Mouse (Mus musculus): Measurements from ENCODE around the gene Ints1.

GRCm38 (mm10) chr5:139726186-139726585 is 49.3 kb downstream of the Ints1 start:
- TF ChIP-seq TCF12 (IDR thresholded peaks at IDR 0.05; ENCODE audit: low read depth, low read length): no peak
- TF ChIP-seq ETS1 (IDR thresholded peaks at IDR 0.05; ENCODE audit: low read depth, low read length): no peak
- no peak for TF ChIP-seq POLR2A (IDR thresholded peaks at IDR 0.05; ENCODE audit: control insufficient read depth in 1 of 2, insufficient read depth in 1 of 2, low read depth in 1 of 2, low read length in 2 of 2, poor library complexity in 1 of 2)
- no peak for TF ChIP-seq CHD2 (IDR thresholded peaks at IDR 0.05; ENCODE audit: low read length)
- no peak for TF ChIP-seq JUND (IDR thresholded peaks at IDR 0.05; ENCODE audit: low read depth, low read length)
- no peak for TF ChIP-seq CTCF (IDR thresholded peaks at IDR 0.05 in 2 of 3, conservative IDR thresholded peaks at IDR 0.05 in 1 of 3; ENCODE audit: control insufficient read depth in 1 of 3, insufficient read depth in 1 of 3, low read depth in 2 of 3, low read length in 3 of 3, poor library complexity in 1 of 3, severe bottlenecking in 1 of 3)
- TF ChIP-seq POLR2AphosphoS2 (IDR thresholded peaks at IDR 0.05; ENCODE audit: low read length): no peak
- no peak for TF ChIP-seq MAFK (IDR thresholded peaks at IDR 0.05; ENCODE audit: borderline replicate concordance, low read depth, low read length)
- no peak for TF ChIP-seq SMC3 (IDR thresholded peaks at IDR 0.05; ENCODE audit: low read depth, low read length)
- no peak for TF ChIP-seq MEF2A (IDR thresholded peaks at IDR 0.05; ENCODE audit: extremely low read depth, insufficient replicate concordance, low read depth, low read length, poor library complexity, severe bottlenecking)
- no peak for TF ChIP-seq ZNF384 (IDR thresholded peaks at IDR 0.05; ENCODE audit: low read depth, low read length)
- no peak for TF ChIP-seq ZC3H11A (IDR thresholded peaks at IDR 0.05; ENCODE audit: low read depth, low read length)
- TF ChIP-seq POLR2AphosphoS5 (IDR thresholded peaks at IDR 0.05; ENCODE audit: borderline replicate concordance, low read depth, low read length): no peak
- no peak for TF ChIP-seq ZKSCAN1 (IDR thresholded peaks at IDR 0.05; ENCODE audit: low read depth, low read length)

Measured in MEL (cell line).